Mouse (Mus musculus) bone marrow macrophage, adult 2 months (primary cell): ENCODE measurements around the gene Alk. TPM values are rescaled to one million over a fixed set of nuclear protein-coding genes. Genes with fewer than 3 reads are reported as not detected.

Source experiments
- H3K27ac ChIP-seq: 2 replicates; pipeline ENCODE4 v1.5.1; 2012; ENCODE audit warnings: low read depth, low read length; ENCODE audit not compliant: insufficient read depth
- H3K4me1 ChIP-seq: 2 replicates; pipeline ENCODE4 v1.6.1; 2012; ENCODE audit warnings: low read length; ENCODE audit not compliant: control insufficient read depth, insufficient read depth
- H3K4me3 ChIP-seq: 2 replicates; pipeline ENCODE4 v1.5.1; 2012; ENCODE audit warnings: mild to moderate bottlenecking, low read length, moderate library complexity; ENCODE audit not compliant: insufficient read depth
- CTCF ChIP-seq: IDR thresholded peaks from 2 replicates; pipeline ENCODE4 v1.5.1; 2012; ENCODE audit warnings: low read depth, mild to moderate bottlenecking, low read length, moderate library complexity
- POLR2A ChIP-seq: IDR thresholded peaks from 2 replicates; pipeline ENCODE4 v1.6.1; 2012; ENCODE audit warnings: mild to moderate bottlenecking, low read depth, low read length, borderline replicate concordance
- polyA plus RNA-seq: library from polyadenylated mRNA; stranded (reverse); fragments of >200 nt; gene quantifications from 2 replicates; pipeline ENCODE4 v1.2.4, GENCODE M21; 2012; ENCODE audit not compliant: missing spikeins, insufficient read depth, insufficient read length

Gene Alk
- polyA plus RNA-seq, 1 experiment, result not detected

GRCm38 (mm10) chr17:72250482-72251405 lies 353.7 kb downstream of the Alk start:
- H3K27ac ChIP-seq, result no peak overlapping the region
- TF ChIP-seq POLR2A, result no peak
- no peak overlapping the region for H3K4me3 ChIP-seq
- H3K4me1 ChIP-seq, result no peaks in the 10 kb centered on the region

- Histone ChIP-seq H3K4me1 (no peaks in the 10 kb centered on the region), H3K27ac (no peak overlapping the region), H3K4me3 (no peak overlapping the region)
- peak; percentile 32; the same call in 1 of the 2 replicates for TF ChIP-seq CTCF
- TF ChIP-seq POLR2A, result no peak
Measured at GRCm38 (mm10) chr17:72242036-72242435, 362.4 kb downstream of the Alk start.

- H3K4me1 ChIP-seq, result no peaks in the 10 kb centered on the region
- TF ChIP-seq CTCF (no peak), POLR2A (no peak)
- no peak overlapping the region for H3K4me3 ChIP-seq
- H3K27ac ChIP-seq, result no peak overlapping the region
Measured at GRCm38 (mm10) chr17:72237315-72237714, 367.1 kb downstream of the Alk start.

- Histone ChIP-seq H3K4me1 (no peaks in the 10 kb centered on the region), H3K27ac (no peak overlapping the region), H3K4me3 (no peak overlapping the region)
- no peak for TF ChIP-seq POLR2A
- no peak for TF ChIP-seq CTCF
Measured at GRCm38 (mm10) chr17:72230891-72231290, 373.5 kb downstream of the Alk start.

GRCm38 (mm10) chr17:72218816-72219215 lies 385.6 kb downstream of the Alk start:
- no peaks in the 10 kb centered on the region for H3K4me1 ChIP-seq
- no peak overlapping the region for H3K27ac ChIP-seq
- no peak overlapping the region for H3K4me3 ChIP-seq
- TF ChIP-seq CTCF (no peak), POLR2A (no peak)

- H3K27ac ChIP-seq, result no peak overlapping the region
- H3K4me3 ChIP-seq, result no peak overlapping the region
- TF ChIP-seq POLR2A (no peak), CTCF (no peak)
- H3K4me1 ChIP-seq, result no peaks in the 10 kb centered on the region
Measured at GRCm38 (mm10) chr17:72197576-72197975, 406.9 kb downstream of the Alk start.

GRCm38 (mm10) chr17:72194976-72195650 lies 409.3 kb downstream of the Alk start:
- no peak for TF ChIP-seq CTCF
- TF ChIP-seq POLR2A, result no peak
- H3K4me1 ChIP-seq, result no peaks in the 10 kb centered on the region
- no peak overlapping the region for H3K27ac ChIP-seq
- H3K4me3 ChIP-seq, result no peak overlapping the region

- no peaks in the 10 kb centered on the region for H3K4me1 ChIP-seq
- H3K27ac ChIP-seq, result no peak overlapping the region
- TF ChIP-seq CTCF (no peak), POLR2A (no peak)
- H3K4me3 ChIP-seq, result no peak overlapping the region
Measured at GRCm38 (mm10) chr17:72190536-72190935, 413.9 kb downstream of the Alk start.

- Histone ChIP-seq H3K4me3 (no peak overlapping the region), H3K27ac (no peak overlapping the region), H3K4me1 (no peaks in the 10 kb centered on the region)
- TF ChIP-seq CTCF (no peak), POLR2A (no peak)
Measured at GRCm38 (mm10) chr17:72187026-72187425, 417.4 kb downstream of the Alk start.

- no peaks in the 10 kb centered on the region for H3K4me1 ChIP-seq
- TF ChIP-seq CTCF (no peak), POLR2A (no peak)
- no peak overlapping the region for H3K27ac ChIP-seq
- H3K4me3 ChIP-seq, result no peak overlapping the region
Measured at GRCm38 (mm10) chr17:72182414-72182813, 422.0 kb downstream of the Alk start.
